Mouse (Mus musculus) testis, adult 2 months (tissue): ENCODE measurements at regions not wholly inside any gene's neighbourhood (a gene's known extent, or its start where the extent isn't known, plus 50 kb on each side); places are given as distances from the start of the nearest gene placed in this dataset.
"Not testable (repeated sequence)": the region's sequence is repeated elsewhere in the genome, so short reads cannot be mapped to it uniquely, and the experiment has no call there.

ENCODE experiments used
- CTCF ChIP-seq: fragments of 200-500 bp; IDR thresholded peaks from 2 replicates; pipeline ENCODE4 v1.5.1; 2012; ENCODE audit warnings: low read depth, mild to moderate bottlenecking, inconsistent platforms, low read length, moderate library complexity; ENCODE audit not compliant: control insufficient read depth, insufficient read depth, insufficient replicate concordance
- POLR2A ChIP-seq: fragments of 200-500 bp; IDR thresholded peaks from 2 replicates; pipeline ENCODE4 v1.6.1; 2012; ENCODE audit warnings: low read depth, mild to moderate bottlenecking, inconsistent platforms, low read length, moderate library complexity; ENCODE audit not compliant: control insufficient read depth

GRCm38 (mm10) chr5:3223819-3224218, 117.5 kb upstream of the Cdk6 start:
- not testable (repeated sequence) for TF ChIP-seq CTCF, POLR2A
